Mouse (Mus musculus): ENCODE measurements around the gene Alas2.

GRCm38 (mm10) chrX:150564644-150565357 is 17.6 kb downstream of the Alas2 start:
- no peak for TF ChIP-seq POLR2A (IDR thresholded peaks at IDR 0.05; ENCODE audit: borderline replicate concordance, control insufficient read depth, low read depth, low read length)
- no peak for TF ChIP-seq CTCF (IDR thresholded peaks at IDR 0.05; ENCODE audit: control insufficient read depth, insufficient read depth, low read length)
